Mouse (Mus musculus): ENCODE results near the gene Efcab11. TPM values are rescaled to one million over a fixed set of nuclear protein-coding genes. Genes with fewer than 3 reads are reported as not detected.

The Efcab11 gene
- polyA plus RNA-seq, 1 experiment, result 0.20 TPM

DNA sequence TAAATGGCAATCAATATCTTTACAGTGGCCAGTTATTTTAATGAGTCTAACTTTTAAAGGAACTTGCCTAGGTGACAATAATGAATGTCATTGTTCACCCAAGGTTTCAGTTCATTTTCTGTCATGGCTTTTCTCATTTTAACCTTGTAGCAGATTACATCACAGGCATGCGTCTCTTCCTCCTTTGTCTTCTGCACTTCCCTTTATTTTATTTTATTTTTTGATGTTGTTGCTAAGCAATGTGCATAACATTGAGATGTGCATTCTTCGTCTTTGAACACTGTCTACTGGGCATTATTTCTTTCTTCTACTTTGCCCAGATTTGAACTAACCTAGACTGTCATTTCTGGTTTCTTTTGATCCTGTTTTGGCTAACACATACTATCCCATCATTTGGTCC is 88.3 kb downstream of the Efcab11 start:
- Histone ChIP-seq H3K4me3 (ENCODE audit: low read depth, low read length) (no peak overlapping the region), H3K27me3 (ENCODE audit: control insufficient read depth, insufficient read depth, low read length) (no peaks in the 10 kb centered on the region), H3K36me3 (ENCODE audit: control insufficient read depth, insufficient read depth, low read length) (no peaks in the 10 kb centered on the region), H3K4me1 (ENCODE audit: control insufficient read depth, insufficient read depth, insufficient read length, low read length) (no peaks in the 10 kb centered on the region; the same call in 1 of the 2 replicates), H3K27ac (ENCODE audit: insufficient read depth, low read depth, low read length) (no peak overlapping the region)
- 73% methylated on average over 2 of the region's 2 CpGs for WGBS
- no peak for TF ChIP-seq CTCF (IDR thresholded peaks at IDR 0.05; ENCODE audit: extremely low read depth, insufficient read length, insufficient replicate concordance, low read depth, low read length)
- no peak for TF ChIP-seq POLR2A (IDR thresholded peaks at IDR 0.05; ENCODE audit: low read depth, low read length)

DNA sequence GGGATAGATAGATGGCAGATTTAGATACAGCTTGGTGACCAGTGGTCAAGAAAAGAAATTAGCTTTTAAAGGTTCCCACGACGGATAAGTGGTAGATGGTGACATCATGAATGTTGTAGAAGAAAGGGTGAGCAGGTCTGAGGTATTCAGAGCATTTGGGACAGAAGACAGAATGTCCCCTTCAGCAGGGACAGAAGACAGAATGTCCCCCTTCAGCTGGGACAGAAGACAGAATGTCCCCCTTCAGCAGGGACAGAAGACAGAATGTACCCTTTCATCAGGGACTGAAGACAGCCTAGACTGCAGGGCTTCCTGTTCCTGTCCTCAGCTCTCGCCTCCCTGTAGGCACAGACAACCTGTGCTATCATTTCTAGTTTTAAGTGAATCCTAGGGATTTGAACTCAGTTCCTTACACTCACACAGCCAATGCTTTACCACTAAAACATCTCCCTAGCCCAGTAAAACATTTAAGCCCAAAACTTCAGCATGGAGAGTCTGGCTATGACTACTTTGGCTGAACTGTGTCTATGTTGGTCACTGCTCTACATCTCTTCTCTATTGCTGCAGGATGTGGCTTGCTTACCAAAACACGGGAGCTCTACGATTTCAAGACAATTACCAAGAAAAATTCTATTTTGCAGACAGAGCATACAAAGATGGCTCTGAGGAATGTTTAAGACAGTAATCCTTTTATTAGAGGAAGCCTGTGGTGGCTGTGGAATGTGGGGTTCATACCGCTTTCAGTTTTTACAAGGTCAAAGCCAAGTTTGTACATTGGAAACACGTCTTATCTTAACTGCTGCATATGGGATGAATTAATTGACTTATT is 89.2 kb downstream of the Efcab11 start:
- TF ChIP-seq POLR2A (IDR thresholded peaks at IDR 0.05; ENCODE audit: low read depth, low read length), result no peak
- no peak for TF ChIP-seq CTCF (IDR thresholded peaks at IDR 0.05; ENCODE audit: extremely low read depth, insufficient read length, insufficient replicate concordance, low read depth, low read length)
- no peak overlapping the region for H3K27ac ChIP-seq (ENCODE audit: insufficient read depth, low read depth, low read length)

DNA sequence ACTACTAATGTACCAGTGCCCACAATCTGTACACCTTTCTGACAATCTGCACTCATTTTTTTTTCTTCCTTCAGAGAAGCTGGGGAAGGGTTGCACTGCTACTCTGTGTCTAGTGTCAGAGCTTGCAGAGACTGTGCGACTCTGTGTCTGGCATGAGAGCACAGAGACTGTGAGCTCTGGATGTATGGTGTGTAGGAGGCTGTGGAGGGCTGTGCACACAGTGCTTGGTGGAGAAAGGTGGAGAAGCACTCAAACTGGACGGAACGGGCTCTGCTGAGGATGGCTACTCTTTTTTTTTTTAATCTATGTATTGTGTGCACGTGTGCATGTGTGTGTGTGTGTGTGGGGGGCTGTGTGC is 90.1 kb downstream of the Efcab11 start:
- Histone ChIP-seq H3K27me3 (ENCODE audit: control insufficient read depth, insufficient read depth, low read length) (no peaks in the 10 kb centered on the region), H3K36me3 (ENCODE audit: control insufficient read depth, insufficient read depth, low read length) (no peaks in the 10 kb centered on the region), H3K4me1 (ENCODE audit: control insufficient read depth, insufficient read depth, insufficient read length, low read length) (no peaks in the 10 kb centered on the region; the same call in none of the 2 replicates), H3K27ac (ENCODE audit: insufficient read depth, low read depth, low read length) (no peak overlapping the region), H3K4me3 (ENCODE audit: low read depth, low read length) (no peak overlapping the region)
- WGBS, result 92% methylated on average over 4 of the region's 4 CpGs
- no peak for TF ChIP-seq POLR2A (IDR thresholded peaks at IDR 0.05; ENCODE audit: low read depth, low read length)
- no peak for TF ChIP-seq CTCF (IDR thresholded peaks at IDR 0.05; ENCODE audit: extremely low read depth, insufficient read length, insufficient replicate concordance, low read depth, low read length)

More for the DNA sequence above, 89.2 kb downstream of the Efcab11 start:
- Histone ChIP-seq H3K4me3 (ENCODE audit: low read depth, low read length) (no peak overlapping the region), H3K27me3 (ENCODE audit: control insufficient read depth, insufficient read depth, low read length) (no peaks in the 10 kb centered on the region), H3K4me1 (ENCODE audit: control insufficient read depth, insufficient read depth, insufficient read length, low read length) (no peaks in the 10 kb centered on the region; the same call in 1 of the 2 replicates), H3K36me3 (ENCODE audit: control insufficient read depth, insufficient read depth, low read length) (no peaks in the 10 kb centered on the region)
- 78% methylated on average over 7 of the region's 7 CpGs for WGBS

DNA sequence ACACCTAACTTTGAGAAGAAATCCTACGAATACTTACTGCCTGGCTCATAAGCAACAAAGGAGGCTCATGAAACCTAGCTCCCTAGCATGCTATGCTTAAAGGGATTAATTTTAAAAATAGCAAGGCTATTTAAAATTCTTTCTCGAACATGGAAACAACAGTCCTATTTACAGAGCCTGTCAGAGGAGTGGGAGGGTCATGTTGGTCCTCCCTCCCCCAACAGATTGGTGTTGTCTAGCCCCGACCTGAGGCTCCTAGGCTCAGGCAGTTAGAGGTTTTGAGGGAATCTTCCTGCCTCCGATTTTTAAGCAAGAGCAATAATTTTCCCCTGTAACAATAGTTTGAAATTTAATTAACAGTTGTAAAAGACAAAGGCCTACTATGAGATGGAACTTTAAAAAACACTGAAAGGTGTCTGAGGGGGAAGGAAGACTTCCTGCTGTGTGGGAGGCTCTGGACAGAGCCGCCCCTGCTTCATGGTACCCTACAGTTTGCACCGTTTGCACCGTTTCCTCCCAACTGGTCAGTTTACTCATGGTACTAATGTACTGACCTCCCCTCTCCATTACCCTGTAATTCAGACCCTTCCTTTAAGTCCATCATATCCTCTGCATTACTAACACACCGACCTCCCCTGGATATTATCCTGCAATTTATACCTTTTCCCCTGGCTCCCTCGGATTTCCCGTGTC is 90.6 kb downstream of the Efcab11 start:
- H3K4me1 ChIP-seq (ENCODE audit: control insufficient read depth, insufficient read depth, insufficient read length, low read length), result no peaks in the 10 kb centered on the region; the same call in none of the 2 replicates
- 78% methylated on average over 10 of the region's 10 CpGs for WGBS
- TF ChIP-seq POLR2A (IDR thresholded peaks at IDR 0.05; ENCODE audit: low read depth, low read length), result no peak
- no peak for TF ChIP-seq CTCF (IDR thresholded peaks at IDR 0.05; ENCODE audit: extremely low read depth, insufficient read length, insufficient replicate concordance, low read depth, low read length)

DNA sequence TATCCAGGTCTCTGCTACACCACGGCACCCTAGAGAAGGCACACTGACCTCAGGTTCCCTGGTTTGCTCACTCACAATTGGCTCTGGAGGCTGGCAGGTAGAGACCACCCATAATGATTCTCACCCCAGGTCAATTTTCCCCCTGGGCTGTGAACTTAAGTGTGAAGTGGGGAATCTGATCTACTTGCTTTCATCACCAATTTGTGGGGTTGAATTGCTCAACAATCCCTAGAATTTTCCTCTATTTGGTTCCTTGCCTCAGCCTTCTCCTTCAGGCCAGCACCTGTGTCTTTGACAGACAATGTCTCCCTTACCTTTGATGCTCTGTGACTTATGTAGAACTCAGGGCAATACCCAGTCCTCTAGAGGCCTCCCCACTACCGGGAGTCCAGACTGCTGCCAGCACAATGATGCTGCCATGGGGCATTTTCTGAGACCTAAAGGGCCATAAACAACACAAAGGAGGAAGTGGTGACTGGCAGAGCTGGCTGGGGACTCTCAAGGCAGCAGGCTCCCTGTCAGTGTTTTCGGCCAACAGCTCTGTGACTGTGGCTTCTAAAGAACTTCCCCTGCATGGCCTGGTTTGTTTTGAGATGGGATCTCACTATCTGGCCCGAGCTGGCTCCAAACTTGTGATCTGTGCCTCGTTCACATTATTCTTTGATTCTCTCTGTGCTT is 94.8 kb downstream of the Efcab11 start:
- Histone ChIP-seq H3K27me3 (ENCODE audit: control insufficient read depth, insufficient read depth, low read length) (no peaks in the 10 kb centered on the region), H3K4me1 (ENCODE audit: control insufficient read depth, insufficient read depth, insufficient read length, low read length) (no peaks in the 10 kb centered on the region; the same call in none of the 2 replicates), H3K27ac (ENCODE audit: insufficient read depth, low read depth, low read length) (no peak overlapping the region), H3K4me3 (ENCODE audit: low read depth, low read length) (no peak overlapping the region), H3K36me3 (ENCODE audit: control insufficient read depth, insufficient read depth, low read length) (no peaks in the 10 kb centered on the region)
- TF ChIP-seq CTCF (IDR thresholded peaks at IDR 0.05; ENCODE audit: extremely low read depth, insufficient read length, insufficient replicate concordance, low read depth, low read length) (no peak), POLR2A (IDR thresholded peaks at IDR 0.05; ENCODE audit: low read depth, low read length) (no peak)
- 60% methylated on average over 5 of the region's 5 CpGs for WGBS

More for the DNA sequence above, 90.6 kb downstream of the Efcab11 start:
- no peak overlapping the region for H3K27ac ChIP-seq (ENCODE audit: insufficient read depth, low read depth, low read length)
- H3K4me3 ChIP-seq (ENCODE audit: low read depth, low read length), result no peak overlapping the region
- no peaks in the 10 kb centered on the region for H3K27me3 ChIP-seq (ENCODE audit: control insufficient read depth, insufficient read depth, low read length)
- H3K36me3 ChIP-seq (ENCODE audit: control insufficient read depth, insufficient read depth, low read length), result no peaks in the 10 kb centered on the region

DNA sequence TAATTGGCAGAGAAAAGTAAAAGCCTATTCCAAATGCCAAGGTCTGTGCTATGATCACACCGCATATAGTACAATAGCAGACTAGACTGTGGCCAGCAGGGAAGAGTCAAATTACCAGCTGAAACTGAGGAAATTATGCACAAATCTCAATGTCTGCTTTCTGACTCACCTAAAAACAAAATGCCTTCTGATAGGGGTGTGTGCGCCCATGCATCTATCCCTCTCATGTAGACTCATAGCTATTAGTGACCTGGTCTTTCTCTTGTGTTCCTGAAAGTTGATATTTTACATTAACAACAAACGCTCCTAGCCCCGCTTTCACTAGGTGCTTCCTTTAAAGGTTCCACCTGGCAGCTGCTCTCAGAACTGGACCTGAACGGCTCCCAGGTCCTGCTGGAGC is 102.5 kb downstream of the Efcab11 start:
- Histone ChIP-seq H3K27me3 (ENCODE audit: control insufficient read depth, insufficient read depth, low read length) (no peaks in the 10 kb centered on the region), H3K4me3 (ENCODE audit: low read depth, low read length) (no peak overlapping the region), H3K4me1 (ENCODE audit: control insufficient read depth, insufficient read depth, insufficient read length, low read length) (no peaks in the 10 kb centered on the region), H3K27ac (ENCODE audit: insufficient read depth, low read depth, low read length) (no peak overlapping the region), H3K36me3 (ENCODE audit: control insufficient read depth, insufficient read depth, low read length) (no peaks in the 10 kb centered on the region)
- WGBS, result 92% methylated on average over 5 of the region's 5 CpGs
- TF ChIP-seq POLR2A (IDR thresholded peaks at IDR 0.05; ENCODE audit: low read depth, low read length) (no peak), CTCF (IDR thresholded peaks at IDR 0.05; ENCODE audit: extremely low read depth, insufficient read length, insufficient replicate concordance, low read depth, low read length) (no peak)

All from small intestine, adult 2 months (tissue).